Mouse (Mus musculus) MEL (cell line): ENCODE results near the gene Reln. TPM values are rescaled to one million over a fixed set of nuclear protein-coding genes. Genes with fewer than 3 reads are reported as not detected.

Experiments
- DNase-seq: peaks from one replicate; pipeline ENCODE4 v3.0.0; 2011; ENCODE audit warnings: low read depth, low spot score
- H3K27ac ChIP-seq: 2 replicates; pipeline ENCODE4 v1.5.1; 2012; ENCODE audit warnings: low read depth, mild to moderate bottlenecking, control low read depth, low read length, moderate library complexity; ENCODE audit not compliant: control insufficient read depth
- H3K27me3 ChIP-seq, 2 experiments: fragments of 150-350 bp in 1 of 2; sonication (generic) in 1 of 2; 2 replicates each; pipeline ENCODE4 v1.6.1; 2012; ENCODE audit warnings: low read length in 2 of 2, mild to moderate bottlenecking in 2 of 2, improper control_type of control experiment in 1 of 2, moderate library complexity in 1 of 2; ENCODE audit not compliant: insufficient read depth in 2 of 2, control insufficient read depth in 1 of 2
- H3K36me3 ChIP-seq, 2 experiments: 2 replicates each; pipeline ENCODE4 v1.6.1; 2012 to 2014; ENCODE audit warnings: low read length in 2 of 2, improper control_type of control experiment in 1 of 2, inconsistent platforms in 1 of 2, mild to moderate bottlenecking in 1 of 2; ENCODE audit not compliant: insufficient read depth in 2 of 2, control insufficient read depth in 1 of 2
- H3K4me1 ChIP-seq, 2 experiments: fragments of 150-350 bp in 1 of 2; sonication (generic) in 1 of 2; 2 replicates each; pipeline ENCODE4 v1.6.1; 2012; ENCODE audit warnings: low read length in 2 of 2, improper control_type of control experiment in 1 of 2, mild to moderate bottlenecking in 1 of 2; ENCODE audit not compliant: insufficient read depth in 2 of 2, control insufficient read depth in 1 of 2
- H3K4me3 ChIP-seq, 2 experiments: fragments of 150-350 bp in 1 of 2; sonication (generic) in 1 of 2; 2 replicates each; pipeline ENCODE4 v1.5.1; 2012; ENCODE audit warnings: low read depth in 2 of 2, low read length in 2 of 2, mild to moderate bottlenecking in 2 of 2, moderate library complexity in 2 of 2, control low read depth in 1 of 2, improper control_type of control experiment in 1 of 2; ENCODE audit not compliant: control insufficient read depth in 1 of 2, insufficient read depth in 1 of 2
- H3K79me2 ChIP-seq: 2 replicates; pipeline ENCODE4 v1.6.1; 2012; ENCODE audit warnings: mild to moderate bottlenecking, low read length, moderate library complexity; ENCODE audit not compliant: control insufficient read depth, poor library complexity, insufficient read depth
- H3K9ac ChIP-seq: 2 replicates; pipeline ENCODE4 v1.6.1; 2012; ENCODE audit warnings: low read depth, mild to moderate bottlenecking, control low read depth, low read length, moderate library complexity; ENCODE audit not compliant: control insufficient read depth, poor library complexity, severe bottlenecking
- H3K9me3 ChIP-seq: fragments of 150-350 bp; sonication (generic); replicated peaks from 2 replicates; pipeline ENCODE4 v1.6.1; 2012; ENCODE audit warnings: mild to moderate bottlenecking, low read length, improper control_type of control experiment, moderate library complexity; ENCODE audit not compliant: insufficient read depth
- BHLHE40 ChIP-seq: IDR thresholded peaks from 2 replicates; pipeline ENCODE4 v1.6.1; 2012; ENCODE audit warnings: low read depth, mild to moderate bottlenecking, inconsistent platforms, low read length, improper control_type of control experiment, borderline replicate concordance
- EP300 ChIP-seq, 2 experiments: IDR thresholded peaks; 2 replicates each; pipeline ENCODE4 v1.6.1; 2011; ENCODE audit warnings: improper control_type of control experiment in 2 of 2, low read length in 2 of 2, low read depth in 1 of 2, mild to moderate bottlenecking in 1 of 2
- ETS1 ChIP-seq: IDR thresholded peaks from 2 replicates; pipeline ENCODE4 v1.6.1; 2012; ENCODE audit warnings: low read depth, mild to moderate bottlenecking, inconsistent platforms, low read length, improper control_type of control experiment, moderate library complexity
- HCFC1 ChIP-seq: IDR thresholded peaks from 2 replicates; pipeline ENCODE4 v1.6.1; 2012; ENCODE audit warnings: low read depth, mild to moderate bottlenecking, inconsistent platforms, low read length, improper control_type of control experiment, moderate library complexity
- JUND ChIP-seq: IDR thresholded peaks from 2 replicates; pipeline ENCODE4 v1.6.1; 2011; ENCODE audit warnings: low read depth, mild to moderate bottlenecking, improper control_type of control experiment, low read length
- KAT2A ChIP-seq: conservative IDR thresholded peaks from 2 replicates; pipeline ENCODE4 v1.6.1; 2012; ENCODE audit warnings: low read depth, low read length, improper control_type of control experiment, inconsistent platforms
- MAFK ChIP-seq: IDR thresholded peaks from 2 replicates; pipeline ENCODE4 v1.6.1; 2011; ENCODE audit warnings: low read depth, mild to moderate bottlenecking, low read length, improper control_type of control experiment, borderline replicate concordance
- MAZ ChIP-seq: IDR thresholded peaks from 2 replicates; pipeline ENCODE4 v1.6.1; 2012; ENCODE audit warnings: low read depth, mild to moderate bottlenecking, inconsistent platforms, low read length, improper control_type of control experiment
- MEF2A ChIP-seq: IDR thresholded peaks from 2 replicates; pipeline ENCODE4 v1.6.1; 2014; ENCODE audit warnings: low read depth, mild to moderate bottlenecking, inconsistent platforms, low read length, improper control_type of control experiment; ENCODE audit not compliant: poor library complexity, insufficient replicate concordance, severe bottlenecking; ENCODE audit errors: extremely low read depth
- MYC ChIP-seq: IDR thresholded peaks from 2 replicates; pipeline ENCODE4 v1.6.1; 2011; ENCODE audit warnings: low read depth, mild to moderate bottlenecking, low read length, improper control_type of control experiment, moderate library complexity
- NELFE ChIP-seq: IDR thresholded peaks from 2 replicates; pipeline ENCODE4 v1.6.1; 2011; ENCODE audit warnings: low read depth, low read length, improper control_type of control experiment
- POLR2AphosphoS2 ChIP-seq: IDR thresholded peaks from 2 replicates; pipeline ENCODE4 v1.6.1; 2011; ENCODE audit warnings: low read length, improper control_type of control experiment
- RAD21 ChIP-seq: IDR thresholded peaks from 2 replicates; pipeline ENCODE4 v1.6.1; 2011; ENCODE audit warnings: mild to moderate bottlenecking, low read depth, low read length, improper control_type of control experiment
- SIN3A ChIP-seq: IDR thresholded peaks from 2 replicates; pipeline ENCODE4 v1.6.1; 2012; ENCODE audit warnings: low read length, improper control_type of control experiment, inconsistent platforms
- TBP ChIP-seq: IDR thresholded peaks from 2 replicates; pipeline ENCODE4 v1.8.0; 2011; ENCODE audit warnings: low read depth, low read length, improper control_type of control experiment
- TCF12 ChIP-seq: IDR thresholded peaks from 2 replicates; pipeline ENCODE4 v1.6.1; 2014; ENCODE audit warnings: low read depth, mild to moderate bottlenecking, inconsistent platforms, low read length, improper control_type of control experiment, moderate library complexity
- UBTF ChIP-seq: IDR thresholded peaks from 2 replicates; pipeline ENCODE4 v1.6.1; 2012; ENCODE audit warnings: low read depth, mild to moderate bottlenecking, inconsistent platforms, low read length, improper control_type of control experiment, moderate library complexity, borderline replicate concordance; ENCODE audit not compliant: insufficient read depth
- USF1 ChIP-seq: IDR thresholded peaks from 2 replicates; pipeline ENCODE4 v1.6.1; 2014; ENCODE audit warnings: low read depth, mild to moderate bottlenecking, inconsistent platforms, low read length, improper control_type of control experiment, moderate library complexity
- USF2 ChIP-seq, 2 experiments: IDR thresholded peaks; 2 replicates each; pipeline ENCODE4 v1.6.1; 2011 to 2012; ENCODE audit warnings: improper control_type of control experiment in 2 of 2, low read length in 2 of 2, borderline replicate concordance in 1 of 2, inconsistent platforms in 1 of 2, low read depth in 1 of 2, mild to moderate bottlenecking in 1 of 2; ENCODE audit not compliant: insufficient read depth in 1 of 2
- ZC3H11A ChIP-seq: IDR thresholded peaks from 2 replicates; pipeline ENCODE4 v1.6.1; 2012; ENCODE audit warnings: low read depth, mild to moderate bottlenecking, inconsistent platforms, low read length, improper control_type of control experiment
- ZKSCAN1 ChIP-seq: IDR thresholded peaks from 2 replicates; pipeline ENCODE4 v1.6.1; 2012; ENCODE audit warnings: low read depth, mild to moderate bottlenecking, inconsistent platforms, low read length, improper control_type of control experiment, moderate library complexity
- ZMIZ1 ChIP-seq: IDR thresholded peaks from 2 replicates; pipeline ENCODE4 v1.6.1; 2012; ENCODE audit warnings: low read depth, mild to moderate bottlenecking, inconsistent platforms, low read length, improper control_type of control experiment, moderate library complexity
- ZNF384 ChIP-seq: IDR thresholded peaks from 2 replicates; pipeline ENCODE4 v1.6.1; 2012; ENCODE audit warnings: low read depth, mild to moderate bottlenecking, inconsistent platforms, low read length, improper control_type of control experiment
- polyA plus RNA-seq, 2 experiments: library from polyadenylated mRNA; stranded (reverse) in 1 of 2; unstranded in 1 of 2; fragments of >175 nt in 1 of 2; fragments of >200 nt in 1 of 2; gene quantifications; 2 replicates each; pipeline versions ENCODE4 v1.2.1 to v1.2.4; 2012; ENCODE audit warnings: low replicate concordance in 2 of 2, low read depth in 1 of 2; ENCODE audit not compliant: insufficient read length in 2 of 2, insufficient read depth in 1 of 2, missing spikeins in 1 of 2
- total RNA-seq: library from RNA; depleted of rRNA; stranded (reverse); fragments of 300-350 nt; gene quantifications from 2 replicates; pipeline ENCODE4 v1.2.3, GENCODE M21; 2012

The Reln gene
- total and polyA plus RNA-seq, 3 experiments, result not detected

GRCm38 (mm10) chr5:22080468-22080986 is 264.0 kb downstream of the Reln start:
- no peaks in the 10 kb centered on the region for H3K27me3 ChIP-seq
- H3K9me3 ChIP-seq, result no peaks in the 10 kb centered on the region
- H3K9ac ChIP-seq, result no peak overlapping the region
- no peak overlapping the region for H3K27ac ChIP-seq
- H3K79me2 ChIP-seq, result no peaks in the 10 kb centered on the region
- no peaks in the 10 kb centered on the region for H3K36me3 ChIP-seq
- no peak overlapping the region for H3K4me3 ChIP-seq
- TF ChIP-seq JUND (no peak), TBP (no peak), MAFK (no peak), ETS1 (no peak), HCFC1 (no peak), MEF2A (no peak), USF2 (IDR thresholded peaks at IDR 0.05; ENCODE audit: borderline replicate concordance in 1 of 2, insufficient read depth in 1 of 2, low read depth in 1 of 2, low read length in 2 of 2) (no peak), NELFE (no peak), SIN3A (no peak), ZKSCAN1 (no peak), UBTF (no peak), ZMIZ1 (no peak), MYC (no peak), ZNF384 (no peak), BHLHE40 (no peak), ZC3H11A (no peak), MAZ (no peak), RAD21 (no peak), KAT2A (no peak)
- DNase-seq, result no peak
- H3K4me1 ChIP-seq, result no peaks in the 10 kb centered on the region

DNA sequence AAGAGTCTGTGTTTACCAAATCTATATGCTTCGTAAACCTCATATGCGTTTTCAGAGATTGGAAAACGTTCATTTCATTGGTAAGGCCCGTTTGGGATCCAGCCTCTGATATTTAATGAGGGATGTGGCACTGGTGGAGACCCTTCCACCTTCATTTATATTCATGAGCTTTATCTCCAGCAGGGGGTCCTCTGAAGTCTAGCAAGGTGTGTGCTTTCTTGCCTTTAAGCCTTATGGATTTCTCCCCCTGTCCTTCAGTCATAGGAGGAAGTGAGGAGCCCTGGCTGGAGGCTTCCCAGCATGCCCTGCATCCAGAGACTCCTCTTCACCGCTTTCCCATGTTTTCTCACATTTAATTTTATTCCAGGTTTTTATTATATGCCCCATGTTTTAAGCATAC is 269.5 kb downstream of the Reln start:
- Histone ChIP-seq H3K36me3 (no peaks in the 10 kb centered on the region), H3K9me3 (no peaks in the 10 kb centered on the region), H3K79me2 (no peaks in the 10 kb centered on the region), H3K4me1 (no peaks in the 10 kb centered on the region), H3K27ac (no peak overlapping the region), H3K27me3 (no peaks in the 10 kb centered on the region), H3K9ac (no peak overlapping the region), H3K4me3 (no peak overlapping the region)
- DNase-seq, result no peak
- TF ChIP-seq TCF12 (no peak), SIN3A (no peak), NELFE (no peak), POLR2AphosphoS2 (no peak), BHLHE40 (no peak), ZMIZ1 (no peak), EP300 (IDR thresholded peaks at IDR 0.05; ENCODE audit: low read depth in 1 of 2, low read length in 2 of 2) (no peak), MEF2A (no peak), USF1 (no peak)
